Comparison of ENCODE assay signal across 9 mouse cellular contexts in genomic region chr2:155018762-155019641, GRCm38 (mm10). TPM values are rescaled to one million over a fixed set of nuclear protein-coding genes. Genes with fewer than 3 reads are reported as not detected.
DNase-seq lines count a peak whose midpoint lies in the region; ATAC-seq and TF ChIP-seq lines count a peak whose summit lies in the region.
"Had no signal": no experiment of that assay in that cellular context is flagged by ENCODE, and none has a peak within 500 bp of the region (broad histone marks: within the 10 kb centered on the region; RNA-seq: fewer than 3 reads in every experiment).

No protein-coding gene starts in this region.

- DNase-seq in spleen, adult 18-20 months, result peak; percentile 42 to 56
- no peak for DNase-seq in spleen, adult 12 weeks (ENCODE audit: low spot score)
- DNase-seq in heart, adult 9 months (ENCODE audit: low spot score in 2 of 2), result peak; percentile 56 to 64
- DNase-seq in kidney, adult 8-10 months, result peak; percentile 33 to 46
- peak; percentile 30 for DNase-seq in liver, adult 2 months (ENCODE audit: extremely low read depth, low read depth, low spot score)
- DNase-seq in monocyte, adult 2 months (ENCODE audit: low read depth in 1 of 2, low spot score in 2 of 2), result peak; percentile 21 to 44
- DNase-seq in spleen, postnatal 36 days (ENCODE audit: low spot score in 2 of 2), result peak; percentile 68 to 72

- no peaks in the 10 kb centered on the region for H3K9me3 ChIP-seq in embryonic facial prominence, embryonic 15.5 days (replicated peaks)

- H3K4me1 ChIP-seq in embryonic facial prominence, embryonic 15.5 days, result peaks cover 8% of the 10 kb centered on the region; the same call in 1 of the 2 replicates
- H3K4me1 ChIP-seq in liver, adult 2 months (ENCODE audit: control insufficient read depth, insufficient read depth, low read length), result peaks cover 2% of the 10 kb centered on the region; the same call in 1 of the 2 replicates

- H3K9ac ChIP-seq in embryonic facial prominence, embryonic 15.5 days, result peak overlapping the region; percentile 42
- H3K9ac ChIP-seq in liver, adult 2 months (ENCODE audit: low read depth, low read length), result peak overlapping the region; percentile 37

- peak overlapping the region; percentile 80 for H3K4me2 ChIP-seq in embryonic facial prominence, embryonic 15.5 days (replicated peaks)

- ATAC-seq in embryonic facial prominence, embryonic 15.5 days (ENCODE audit: insufficient number of reproducible peaks, low FRiP score, low TSS enrichment, low read depth), result peak; percentile 94

- H3K27ac ChIP-seq in embryonic facial prominence, embryonic 15.5 days (replicated peaks), result peak overlapping the region; percentile 94
- peak overlapping the region; percentile 50; the same call in 1 of the 2 replicates for H3K27ac ChIP-seq in liver, adult 2 months (replicated peaks; ENCODE audit: insufficient read depth, low read depth, low read length)

- H3K27me3 ChIP-seq in embryonic facial prominence, embryonic 15.5 days, result no peaks in the 10 kb centered on the region
- no peaks in the 10 kb centered on the region for H3K27me3 ChIP-seq in liver, adult 2 months (ENCODE audit: control insufficient read depth, insufficient read depth, low read length)

- no peaks in the 10 kb centered on the region for H3K36me3 ChIP-seq in embryonic facial prominence, embryonic 15.5 days
- H3K36me3 ChIP-seq in liver, adult 2 months (ENCODE audit: control insufficient read depth, insufficient read depth, low read length), result no peaks in the 10 kb centered on the region

- H3K79me2 ChIP-seq in liver, adult 2 months (ENCODE audit: control insufficient read depth, insufficient read depth, low read length), result no peaks in the 10 kb centered on the region

- under 1% methylated on average over 38 of the region's 38 CpGs for WGBS in embryonic facial prominence, embryonic 15.5 days
- WGBS in liver, adult 2 months, result 1% methylated on average over 38 of the region's 38 CpGs

- TF ChIP-seq CTCF in liver, adult 2 months (IDR thresholded peaks at IDR 0.05; ENCODE audit: low read depth, low read length), result no peak

- H3K4me3 ChIP-seq in embryonic facial prominence, embryonic 15.5 days (replicated peaks), result peak overlapping the region; percentile 48
- peak overlapping the region; percentile 39 for H3K4me3 ChIP-seq in liver, adult 2 months (ENCODE audit: insufficient read depth, low read depth, low read length)

- TF ChIP-seq POLR2A in liver, adult 2 months (IDR thresholded peaks at IDR 0.05; ENCODE audit: extremely low read depth, insufficient read depth, low read length), result no peak

RNA-seq across cellular contexts. Expression of gene Gm14226, which starts 0.9 kb away (rescaled TPM):
- 5.9 and 8.3 TPM in 2 replicates for polyA plus RNA-seq in embryonic facial prominence, embryonic 15.5 days (2015; fragmentation: Nextera tagmentation; extraction: Ambion mirVana)
- total RNA-seq in liver, adult 2 months (2014; rRNA removed), result under 0.01 TPM in 1 of 2 replicates, not detected in the other
- polyA plus RNA-seq in liver, adult 2 months (2012; rRNA removed), result 0.02 TPM in 1 of 2 replicates, not detected in the other
- polyA plus RNA-seq: C2C12 had no signal

RNA-seq across cellular contexts. Expression of gene Ahcy, which starts 55.3 kb away (rescaled TPM):
- 52.9 and 54.5 TPM in 2 replicates for polyA plus RNA-seq in embryonic facial prominence, embryonic 15.5 days (2015; fragmentation: Nextera tagmentation; extraction: Ambion mirVana)
- 1,859 and 1,996 TPM in 2 replicates for total RNA-seq in liver, adult 2 months (2014; rRNA removed)
- polyA plus RNA-seq in liver, adult 2 months (2012; rRNA removed), result 1,364 and 1,580 TPM in 2 replicates

Comparison
In these comparisons a context has a peak if more than half of its experiments do, and no peak if none do; other contexts are left out.
1. RNA of gene Ahcy, which starts 55.3 kb away (polyA plus RNA-seq): 1,364 to 1,580 TPM in liver, adult 2 months; 52.9 to 54.5 TPM in embryonic facial prominence, embryonic 15.5 days; every median in the first group is over 10 times any median in the second.